Mouse (Mus musculus) intestine, embryonic 15.5 days (tissue): ENCODE data around the gene Hnrnpk. TPM values are rescaled to one million over a fixed set of nuclear protein-coding genes. Genes with fewer than 3 reads are reported as not detected.
"Not testable (repeated sequence)": the region's sequence is repeated elsewhere in the genome, so short reads cannot be mapped to it uniquely, and the experiment has no call there.

ENCODE experiments used
- ATAC-seq: fragments of 200-750 bp; cut with Nextera tagmentation; 2 replicates; pipeline ENCODE4 v1.8.0; 2017; ENCODE audit warnings: moderate TSS enrichment, moderate library complexity
- H3K27ac ChIP-seq: fragments of 300-500 bp; sonication (generic); 2 replicates; pipeline ENCODE4 v1.5.1; 2015; ENCODE audit warnings: mild to moderate bottlenecking, inconsistent platforms
- H3K27me3 ChIP-seq: fragments of 300-500 bp; sonication (generic); replicated peaks from 2 replicates; pipeline ENCODE4 v1.6.1; 2015; ENCODE audit warnings: inconsistent platforms
- H3K36me3 ChIP-seq: fragments of 300-500 bp; sonication (generic); 2 replicates; pipeline ENCODE4 v1.6.1; 2015; ENCODE audit warnings: inconsistent platforms
- H3K4me1 ChIP-seq: fragments of 300-500 bp; sonication (generic); replicated peaks from 2 replicates; pipeline ENCODE4 v1.6.1; 2015; ENCODE audit warnings: inconsistent platforms
- H3K4me2 ChIP-seq: fragments of 300-500 bp; sonication (generic); replicated peaks from 2 replicates; pipeline ENCODE4 v1.6.1; 2015; ENCODE audit warnings: mild to moderate bottlenecking, inconsistent platforms
- H3K4me3 ChIP-seq: fragments of 300-500 bp; sonication (generic); replicated peaks from 2 replicates; pipeline ENCODE4 v1.5.1; 2015; ENCODE audit warnings: inconsistent platforms
- H3K9ac ChIP-seq: fragments of 300-500 bp; sonication (generic); 2 replicates; pipeline ENCODE4 v1.6.1; 2015; ENCODE audit warnings: inconsistent platforms
- H3K9me3 ChIP-seq: fragments of 300-500 bp; sonication (generic); 2 replicates; pipeline ENCODE4 v1.6.1; 2016; ENCODE audit warnings: inconsistent platforms
- WGBS: fragments of 180-500 bp; shearing (Covaris S2); methylation state at CpG from one replicate; pipeline ENCODE4 v1.1.7; 2015; 5-methylcytosine and 5-hydroxymethylcytosine counted together
- polyA plus RNA-seq: library from polyadenylated mRNA; unstranded; fragments of >200 nt; fragmentation: Nextera tagmentation; extraction: Ambion mirVana; gene quantifications from 2 replicates; pipeline ENCODE4 v1.2.1, GENCODE M21; 2015

Hnrnpk gene
- 1,180 and 1,388 TPM in 2 replicates for polyA plus RNA-seq

DNA sequence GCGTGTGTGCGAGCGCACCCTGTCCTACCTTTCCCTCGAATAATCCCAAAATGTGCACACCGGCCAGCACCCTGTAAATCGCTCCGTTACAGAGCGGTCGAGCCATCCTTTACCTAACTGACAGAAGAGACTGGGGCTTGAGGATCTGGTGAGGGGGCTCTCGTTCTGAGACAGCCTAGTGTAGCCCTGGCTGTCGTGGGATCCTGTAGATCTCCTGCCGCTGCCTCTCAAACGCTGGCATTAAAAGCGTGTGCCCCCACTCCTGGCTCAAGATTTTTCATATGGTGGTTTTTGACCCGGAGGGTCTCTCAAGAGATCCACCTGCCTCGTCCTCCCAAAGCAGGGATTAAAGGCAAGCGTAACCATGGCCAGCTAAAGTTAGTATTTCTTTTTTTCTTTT, at the start of gene Hnrnpk:
Gene Hnrnpk (minus strand): TSS at position 101 of the 400 bp plus-strand sequence.
- Histone ChIP-seq H3K4me3 (peak within 1 kb of the TSS; percentile 97), H3K9ac (peak within 1 kb of the TSS; percentile 99), H3K4me2 (peak within 1 kb of the TSS; percentile 57), H3K27ac (peak within 1 kb of the TSS; percentile 97)
- not testable (repeated sequence) for H3K36me3 ChIP-seq, H3K4me1 ChIP-seq, H3K27me3 ChIP-seq, ATAC-seq, H3K9me3 ChIP-seq
- 5% methylated on average over 17 of the region's 17 CpGs for WGBS

DNA sequence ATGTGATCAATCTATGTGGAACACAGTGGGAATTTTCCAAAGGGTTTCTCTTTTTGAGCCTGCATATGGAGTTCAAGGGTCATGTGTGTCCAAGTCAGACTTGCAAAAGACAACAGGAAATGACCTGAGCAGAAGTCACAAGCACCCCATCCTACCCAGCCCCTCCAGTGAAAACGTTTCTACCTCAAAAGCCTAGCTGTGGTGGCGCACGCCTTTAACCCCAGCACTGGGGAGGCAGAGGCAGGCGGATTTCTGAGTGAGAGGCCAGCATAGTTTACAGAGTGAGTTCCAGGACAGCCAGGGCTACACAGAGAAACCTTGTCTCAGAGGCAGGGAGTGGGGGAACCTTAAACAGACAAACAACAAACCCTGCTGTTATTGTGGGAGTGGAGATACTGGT, 49.1 kb upstream of the Hnrnpk start:
- ATAC-seq = no peak
- no peak overlapping the region for H3K9ac ChIP-seq
- no peaks in the 10 kb centered on the region for H3K36me3 ChIP-seq
- no peak overlapping the region for H3K27ac ChIP-seq
- H3K27me3 ChIP-seq = no peaks in the 10 kb centered on the region; the same call in 1 of the 2 replicates
- no peaks in the 10 kb centered on the region for H3K9me3 ChIP-seq
- 68% methylated on average over 4 of the region's 4 CpGs for whole genome bisulfite sequencing
- 0 out of 2 replicates have a peak, but pooled peaks cover 5% of the 10 kb centered on the region for H3K4me1 ChIP-seq
- no peak overlapping the region for H3K4me3 ChIP-seq
- H3K4me2 ChIP-seq = peak overlapping the region; percentile 77

DNA sequence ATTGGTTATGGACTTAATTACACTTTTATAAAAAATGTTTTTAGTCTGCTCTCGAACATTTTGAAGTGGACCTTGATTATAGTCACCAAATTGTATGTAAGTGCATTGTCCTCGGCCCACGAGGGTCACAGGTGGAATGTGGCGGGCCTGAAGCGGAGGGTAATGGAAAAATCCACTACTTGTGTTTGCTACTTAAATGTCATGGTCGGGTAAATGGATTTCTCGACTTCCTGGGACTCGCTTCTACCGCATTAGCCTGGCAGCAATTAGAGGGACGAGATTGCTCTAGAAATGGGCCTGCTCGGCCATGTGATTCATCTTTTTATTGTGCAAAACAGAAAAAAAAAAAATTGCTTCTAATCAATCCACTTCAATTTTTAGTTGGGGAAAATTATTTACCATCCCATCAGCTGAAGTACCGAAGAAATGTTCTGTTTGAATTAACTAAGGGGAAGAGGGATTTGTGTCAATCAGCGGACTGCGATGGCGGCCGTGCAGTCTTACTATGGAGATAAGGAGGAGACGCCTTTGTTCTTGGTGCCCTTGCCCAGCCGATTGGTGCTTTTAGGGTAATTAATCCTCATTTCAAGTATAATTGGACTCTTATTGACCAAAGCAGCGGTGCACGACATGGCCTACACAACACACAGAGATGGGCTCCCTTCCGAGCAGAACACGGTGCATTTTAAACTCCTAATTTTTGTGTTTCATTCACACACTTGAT, 47.5 kb upstream of the Hnrnpk start:
- Histone ChIP-seq H3K4me2 (no peak overlapping the region), H3K27ac (no peak overlapping the region), H3K36me3 (no peaks in the 10 kb centered on the region), H3K9ac (no peak overlapping the region), H3K4me1 (0 out of 2 replicates have a peak, but pooled peaks cover 5% of the 10 kb centered on the region), H3K9me3 (no peaks in the 10 kb centered on the region), H3K4me3 (no peak overlapping the region), H3K27me3 (no peaks in the 10 kb centered on the region; the same call in 1 of the 2 replicates)
- WGBS = 80% methylated on average over 22 of the region's 22 CpGs
- no peak for ATAC-seq

DNA sequence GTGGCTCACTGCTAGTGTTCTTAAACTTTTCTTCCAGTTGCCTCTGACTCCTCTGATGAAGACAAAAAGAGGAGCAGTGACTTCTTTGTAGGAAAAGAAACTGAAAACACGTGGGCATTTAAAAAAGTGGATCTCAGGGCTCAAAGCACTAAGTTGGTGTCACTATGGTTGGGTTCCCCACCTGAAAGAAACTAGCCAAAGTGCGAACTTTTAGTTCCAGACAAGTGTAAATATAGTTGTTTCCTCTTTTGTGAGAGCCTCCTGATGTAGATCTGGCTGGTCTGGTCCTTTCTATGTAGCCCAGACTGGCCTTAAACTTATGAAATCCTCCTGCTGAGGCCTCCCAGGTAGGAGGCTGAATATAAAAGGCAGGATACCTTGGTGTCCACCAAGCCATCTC, 43.4 kb upstream of the Hnrnpk start:
- Histone ChIP-seq H3K27me3 (no peaks in the 10 kb centered on the region; the same call in 1 of the 2 replicates), H3K9ac (no peak overlapping the region), H3K9me3 (no peaks in the 10 kb centered on the region), H3K4me3 (no peak overlapping the region), H3K27ac (no peak overlapping the region), H3K36me3 (no peaks in the 10 kb centered on the region), H3K4me1 (no peaks in the 10 kb centered on the region), H3K4me2 (no peak overlapping the region)
- ATAC-seq = no peak
- 84% methylated on average over 2 of the region's 2 CpGs for WGBS

DNA sequence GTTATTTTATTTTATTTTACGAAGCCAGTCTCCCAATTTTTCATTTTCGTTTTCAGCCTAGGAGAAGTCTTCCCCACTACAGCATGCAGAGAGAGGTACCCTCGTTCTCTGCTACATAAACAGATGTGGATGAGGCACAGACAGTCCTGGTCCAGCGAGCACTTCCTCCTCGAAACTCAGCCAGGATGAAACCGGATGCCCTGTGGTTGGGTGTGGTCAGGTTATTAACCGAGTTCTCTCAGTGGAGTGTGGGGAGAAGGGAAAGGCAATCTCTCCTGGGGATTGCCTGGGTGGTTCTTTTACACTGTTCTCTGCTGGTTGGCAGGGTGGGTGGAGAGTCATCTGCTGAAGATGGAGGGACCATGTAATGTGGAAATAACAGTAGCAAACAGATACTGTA, 40.6 kb upstream of the Hnrnpk start:
- no peak overlapping the region for H3K27ac ChIP-seq
- H3K27me3 ChIP-seq = no peaks in the 10 kb centered on the region; the same call in 1 of the 2 replicates
- no peak overlapping the region for H3K9ac ChIP-seq
- 36% methylated on average over 7 of the region's 7 CpGs for WGBS
- H3K4me3 ChIP-seq = no peak overlapping the region
- no peaks in the 10 kb centered on the region for H3K4me1 ChIP-seq
- H3K9me3 ChIP-seq = no peaks in the 10 kb centered on the region
- no peak for ATAC-seq
- no peak overlapping the region for H3K4me2 ChIP-seq
- no peaks in the 10 kb centered on the region for H3K36me3 ChIP-seq

DNA sequence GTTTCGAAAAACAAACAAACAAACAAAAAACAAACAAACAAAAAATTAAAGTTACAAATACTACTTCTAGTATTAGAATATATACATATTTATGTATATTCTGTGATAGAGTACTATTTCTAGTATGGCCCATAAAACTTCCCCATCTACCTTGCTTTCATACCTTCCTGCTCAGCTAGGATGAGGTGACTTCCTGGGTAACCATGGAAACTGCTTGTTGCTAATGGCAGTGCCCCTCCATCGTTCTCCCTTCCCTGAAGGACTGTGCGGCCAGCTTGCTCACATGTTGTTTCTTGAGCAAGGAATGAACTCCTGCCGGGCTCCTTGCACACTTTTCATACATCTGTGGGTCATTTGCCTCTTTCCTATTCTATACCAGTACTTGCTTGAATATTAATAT, 40.2 kb upstream of the Hnrnpk start:
- H3K27ac ChIP-seq = no peak overlapping the region
- H3K4me2 ChIP-seq = no peak overlapping the region
- H3K36me3 ChIP-seq = no peaks in the 10 kb centered on the region
- ATAC-seq = no peak
- H3K9ac ChIP-seq = no peak overlapping the region
- H3K4me1 ChIP-seq = no peaks in the 10 kb centered on the region
- H3K9me3 ChIP-seq = no peaks in the 10 kb centered on the region
- no peak overlapping the region for H3K4me3 ChIP-seq
- H3K27me3 ChIP-seq = no peaks in the 10 kb centered on the region; the same call in 1 of the 2 replicates
- 71% methylated on average over 4 of the region's 4 CpGs for WGBS

DNA sequence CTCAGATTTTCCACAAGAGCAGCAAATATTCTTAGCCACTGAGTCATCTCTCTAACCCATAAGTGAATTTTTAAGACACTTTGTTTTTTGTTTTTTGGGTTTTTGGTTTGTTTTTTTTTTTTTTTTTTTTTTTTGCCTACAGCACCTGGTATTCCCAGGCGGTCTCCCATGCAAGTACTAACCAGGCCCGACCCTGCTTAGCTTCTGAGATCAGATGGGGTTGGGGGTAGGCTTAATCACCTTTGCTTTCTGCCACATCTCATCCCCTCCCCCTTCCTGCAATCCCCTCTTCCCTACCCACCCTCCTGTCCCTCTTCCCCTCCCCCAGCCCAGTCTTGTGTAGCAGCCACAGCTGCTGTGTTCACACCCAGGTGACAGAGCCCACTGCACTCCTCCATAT, 36.6 kb upstream of the Hnrnpk start:
- no peak for ATAC-seq
- Histone ChIP-seq H3K4me3 (no peak overlapping the region), H3K27ac (no peak overlapping the region), H3K4me1 (no peaks in the 10 kb centered on the region), H3K9me3 (no peaks in the 10 kb centered on the region), H3K27me3 (no peaks in the 10 kb centered on the region), H3K36me3 (no peaks in the 10 kb centered on the region), H3K9ac (no peak overlapping the region), H3K4me2 (no peak overlapping the region)
- WGBS = 65% methylated on average over 2 of the region's 2 CpGs

DNA sequence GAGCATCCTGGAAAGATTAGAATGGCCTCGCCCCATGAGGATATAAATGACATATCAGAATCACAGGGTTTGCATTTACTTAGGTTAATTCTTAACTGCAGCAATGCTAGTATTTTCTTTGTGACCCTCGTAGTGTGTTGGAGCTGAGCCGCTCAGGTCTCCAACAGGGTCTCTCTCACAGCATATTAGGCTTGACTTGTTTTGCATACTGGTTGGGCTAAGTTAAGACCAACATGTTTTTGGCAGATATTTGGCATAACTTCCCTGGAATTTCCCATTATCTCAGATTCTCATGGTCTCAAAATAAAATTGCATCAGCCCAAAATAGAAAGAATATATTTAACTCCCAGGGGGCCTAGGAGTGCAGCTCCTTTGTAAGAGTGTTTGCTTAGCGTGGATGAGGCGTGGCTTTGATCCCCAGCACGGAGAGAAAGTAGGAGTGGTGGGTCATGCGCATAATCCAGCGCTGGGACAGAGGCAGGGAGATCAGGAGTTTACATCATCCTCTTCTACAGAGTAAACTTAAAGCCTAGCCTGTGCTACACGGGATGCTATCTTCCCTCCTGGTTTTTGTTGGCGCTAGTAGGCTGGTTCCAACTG, 20.0 kb upstream of the Hnrnpk start:
- ATAC-seq = no peak
- 43% methylated on average over 10 of the region's 10 CpGs for WGBS
- H3K9ac ChIP-seq = no peak overlapping the region
- H3K9me3 ChIP-seq = no peaks in the 10 kb centered on the region
- H3K36me3 ChIP-seq = no peaks in the 10 kb centered on the region
- no peak overlapping the region for H3K27ac ChIP-seq
- 0 out of 2 replicates have a peak overlapping the region, but pooled peaks have one; percentile 4 for H3K4me2 ChIP-seq
- H3K4me1 ChIP-seq = no peaks in the 10 kb centered on the region
- H3K27me3 ChIP-seq = no peaks in the 10 kb centered on the region
- H3K4me3 ChIP-seq = no peak overlapping the region

DNA sequence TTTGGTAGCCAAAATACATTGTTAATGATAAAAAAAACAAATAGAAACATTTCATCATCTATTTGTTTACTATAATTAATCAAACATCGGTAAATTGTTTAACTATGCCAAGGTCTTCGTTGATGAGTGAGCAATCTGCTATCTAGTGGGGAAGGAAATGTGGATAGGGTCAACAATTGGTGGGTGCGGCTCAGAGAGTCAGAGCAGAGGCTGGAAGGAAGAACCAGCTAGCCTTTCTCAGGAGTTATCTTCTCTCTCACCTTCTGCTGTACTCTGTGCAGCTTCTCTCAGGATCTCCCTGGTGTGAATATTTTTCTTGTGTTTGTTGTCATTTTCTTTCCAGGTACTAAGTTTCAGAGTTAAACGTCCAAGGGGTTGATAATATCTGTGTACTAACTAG, 19.1 kb upstream of the Hnrnpk start:
- Histone ChIP-seq H3K9ac (no peak overlapping the region), H3K27me3 (no peaks in the 10 kb centered on the region), H3K4me1 (no peaks in the 10 kb centered on the region), H3K9me3 (no peaks in the 10 kb centered on the region), H3K36me3 (no peaks in the 10 kb centered on the region), H3K4me3 (no peak overlapping the region), H3K4me2 (no peak overlapping the region), H3K27ac (no peak overlapping the region)
- no peak for ATAC-seq
- 58% methylated on average over 4 of the region's 4 CpGs for WGBS

DNA sequence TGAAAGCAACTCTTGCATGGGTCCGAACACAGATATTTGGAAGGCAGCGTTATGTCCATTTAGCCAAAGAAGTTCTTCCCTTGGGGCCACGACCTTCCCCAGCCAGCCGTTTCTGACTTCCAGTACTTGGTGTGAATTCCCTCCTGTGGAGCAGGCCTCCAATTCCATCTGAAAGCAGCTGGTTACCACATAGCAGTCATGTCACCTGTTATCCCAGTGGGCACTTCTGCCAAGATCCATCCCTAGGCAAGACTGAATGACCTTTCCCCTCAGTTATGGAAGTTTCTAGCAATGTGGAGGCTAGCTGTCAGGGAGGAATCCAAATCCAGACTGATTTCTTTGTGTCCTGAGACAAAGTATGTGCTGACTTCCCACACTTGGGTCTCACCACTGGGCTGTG, 17.9 kb upstream of the Hnrnpk start:
- ATAC-seq = no peak
- H3K9me3 ChIP-seq = no peaks in the 10 kb centered on the region
- H3K4me2 ChIP-seq = no peak overlapping the region
- no peaks in the 10 kb centered on the region for H3K36me3 ChIP-seq
- H3K4me3 ChIP-seq = no peak overlapping the region
- no peak overlapping the region for H3K9ac ChIP-seq
- WGBS = 77% methylated on average over 4 of the region's 4 CpGs
- H3K27ac ChIP-seq = no peak overlapping the region
- H3K27me3 ChIP-seq = no peaks in the 10 kb centered on the region
- H3K4me1 ChIP-seq = no peaks in the 10 kb centered on the region

DNA sequence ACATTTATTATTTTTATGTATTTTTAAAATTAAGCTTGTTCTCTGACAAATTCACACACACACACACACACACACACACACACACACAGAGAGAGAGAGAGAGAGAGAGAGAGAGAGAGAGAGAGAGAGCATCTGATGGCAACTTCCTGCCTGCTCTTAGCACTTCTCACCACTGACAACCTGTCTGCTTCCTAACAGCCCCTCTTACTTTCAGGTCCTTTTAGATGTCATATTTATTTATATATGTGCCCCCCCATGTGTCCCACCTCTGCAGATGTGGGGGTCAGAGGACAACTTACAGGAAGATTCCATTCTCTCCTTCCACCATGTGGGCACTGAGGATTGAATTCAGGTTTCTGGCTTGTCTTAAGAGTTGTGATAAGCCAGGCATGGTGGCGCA, 16.1 kb upstream of the Hnrnpk start:
- Histone ChIP-seq H3K4me2 (no peak overlapping the region), H3K4me1 (no peaks in the 10 kb centered on the region), H3K36me3 (no peaks in the 10 kb centered on the region), H3K4me3 (no peak overlapping the region), H3K27ac (no peak overlapping the region), H3K9ac (no peak overlapping the region), H3K9me3 (no peaks in the 10 kb centered on the region), H3K27me3 (no peaks in the 10 kb centered on the region)
- no peak for ATAC-seq
- 89% methylated on average over 1 of the region's 1 CpGs for WGBS

DNA sequence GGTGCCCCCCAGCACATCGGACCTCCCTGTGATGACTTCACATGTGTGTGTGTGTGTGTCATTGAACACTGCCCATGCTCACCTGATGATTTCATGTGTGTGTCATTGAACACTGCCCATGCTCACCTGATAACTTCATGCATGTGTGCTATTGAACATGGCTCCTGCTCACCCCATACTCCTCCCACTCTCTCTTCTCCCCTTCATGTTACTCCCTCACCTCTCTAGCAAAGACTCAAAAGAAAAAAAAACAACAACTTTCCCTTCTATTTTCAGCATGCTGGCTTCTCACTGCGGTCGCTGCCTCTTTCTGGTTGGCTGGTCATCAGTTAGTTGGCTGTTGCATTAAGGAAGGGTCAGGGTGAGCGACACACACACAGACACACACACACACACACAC, 15.5 kb upstream of the Hnrnpk start:
- Histone ChIP-seq H3K4me1 (no peaks in the 10 kb centered on the region), H3K27ac (no peak overlapping the region), H3K4me3 (no peak overlapping the region), H3K9ac (no peak overlapping the region), H3K36me3 (no peaks in the 10 kb centered on the region), H3K27me3 (no peaks in the 10 kb centered on the region), H3K9me3 (no peaks in the 10 kb centered on the region), H3K4me2 (no peak overlapping the region)
- ATAC-seq = no peak
- 89% methylated on average over 4 of the region's 4 CpGs for WGBS

DNA sequence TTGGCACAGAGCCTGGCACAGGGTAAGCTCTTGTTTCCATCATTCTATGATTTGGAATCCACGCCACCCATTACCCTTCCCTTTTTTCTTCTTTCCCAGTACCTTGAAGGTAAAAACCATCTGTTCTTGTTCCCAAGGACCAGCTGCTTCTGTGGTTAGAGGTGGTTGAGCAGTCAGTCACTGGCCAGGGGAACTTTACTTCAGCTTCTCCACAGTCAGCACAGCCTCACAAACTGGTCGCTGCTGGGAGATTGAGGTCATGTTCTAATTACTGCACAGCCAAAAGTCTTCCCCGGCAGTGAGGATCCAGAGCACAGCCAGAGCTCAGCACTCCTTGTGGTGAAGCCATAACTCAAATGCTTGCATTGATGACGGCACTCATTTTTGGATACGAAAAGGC, 12.7 kb upstream of the Hnrnpk start:
- no peak overlapping the region for H3K27ac ChIP-seq

More for the DNA sequence above, 12.7 kb upstream of the Hnrnpk start:
- no peak overlapping the region for H3K4me3 ChIP-seq
- no peak overlapping the region for H3K4me2 ChIP-seq
- H3K36me3 ChIP-seq = no peaks in the 10 kb centered on the region
- H3K9ac ChIP-seq = no peak overlapping the region
- H3K27me3 ChIP-seq = no peaks in the 10 kb centered on the region
- H3K4me1 ChIP-seq = no peaks in the 10 kb centered on the region
- no peak for ATAC-seq
- H3K9me3 ChIP-seq = 0 out of 2 replicates have a peak, but pooled peaks cover 3% of the 10 kb centered on the region
- WGBS = 64% methylated on average over 5 of the region's 5 CpGs
